Mouse (Mus musculus): ENCODE results near the gene Pagr1a.

DNA sequence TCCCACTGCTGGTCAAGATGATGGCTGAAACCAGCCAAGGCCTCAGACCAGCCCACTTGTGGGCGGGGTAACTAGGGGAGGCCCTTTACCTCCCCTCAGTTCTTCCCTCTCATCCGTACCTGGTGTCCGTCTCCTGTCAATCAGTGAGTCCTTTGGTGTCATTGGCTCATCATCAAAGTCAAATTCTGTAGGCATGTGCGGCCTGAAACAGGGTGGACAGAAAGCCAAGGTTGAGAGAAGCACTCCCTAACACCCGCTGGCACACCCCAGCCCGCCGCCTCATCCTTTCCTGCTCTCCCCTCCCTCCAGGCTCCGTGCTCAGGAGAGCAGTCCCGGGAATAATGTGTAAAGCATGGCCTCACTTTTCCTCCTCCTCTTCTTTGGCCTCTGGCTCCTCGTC, 1.1 kb downstream of the Pagr1a start:
- TF ChIP-seq GATA1 (IDR thresholded peaks at IDR 0.05; ENCODE audit: borderline replicate concordance, low read length) (no peak), FLI1 (IDR thresholded peaks at IDR 0.05; ENCODE audit: low read length) (no peak)
